31 mouse cellular contexts compared by ENCODE assay signal in the genomic region with DNA sequence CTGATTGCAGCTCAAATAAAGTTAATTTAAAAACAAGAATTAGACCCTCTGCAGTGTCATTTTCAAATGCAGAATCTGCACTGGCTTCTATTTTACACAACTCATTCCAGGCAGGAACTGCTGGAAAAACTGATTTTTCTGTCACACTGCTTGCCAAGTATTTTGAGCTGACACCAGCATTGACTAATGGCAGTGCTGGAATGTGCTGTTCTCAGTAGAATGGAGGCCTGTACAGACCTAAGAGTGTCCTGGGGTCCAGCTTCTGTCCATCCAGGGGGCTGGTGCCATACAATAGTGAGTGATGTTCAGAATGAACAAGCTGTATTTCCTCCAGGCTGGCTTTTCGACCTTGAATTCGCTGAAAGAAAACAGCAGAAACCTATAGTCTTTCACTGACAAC.
A peak's percentile ranks its signal among the peaks of the same experiment; 100 is the strongest.
DNase-seq lines count a peak whose midpoint lies in the region; ATAC-seq lines count a peak whose summit lies in the region.
"Had no signal": no experiment of that assay in that cellular context is flagged by ENCODE, and none has a peak within 500 bp of the region (broad histone marks: within the 10 kb centered on the region; RNA-seq: fewer than 3 reads in every experiment).

No protein-coding gene starts in this region.

- H3K9me3 ChIP-seq in embryonic facial prominence, embryonic 14.5 days (ENCODE audit: control insufficient read depth, low read length) = no peaks in the 10 kb centered on the region
- H3K9me3 ChIP-seq: limb, embryonic 13.5 days; liver, embryonic 12.5 days; megakaryocyte, embryonic 14.5 days; midbrain, embryonic 13.5 days; neural tube, embryonic 13.5 days had no signal

- H3K4me3 ChIP-seq in embryonic facial prominence, embryonic 14.5 days (ENCODE audit: low read depth, low read length) = no peak overlapping the region
- H3K4me3 ChIP-seq: erythroblast, embryonic 14.5 days; gastrocnemius, adult 2 months; limb, embryonic 13.5 days; liver, embryonic 12.5 days; megakaryocyte, embryonic 14.5 days; midbrain, embryonic 13.5 days; neural tube, embryonic 13.5 days had no signal

- ATAC-seq in embryonic facial prominence, embryonic 14.5 days (ENCODE audit: low read depth) = no peak
- ATAC-seq: activated CD4-positive, CD25-positive, alpha-beta regulatory T cell, adult 4 months; CD4-positive, CD25-positive, alpha-beta regulatory T cell, adult 4 months; forebrain, embryonic 16.5 days; inflammation-experienced regulatory T-cells, adult 6 months; liver, embryonic 12.5 days; liver, postnatal 0 days; midbrain, embryonic 13.5 days had no signal

- H3K4me1 ChIP-seq in embryonic facial prominence, embryonic 14.5 days (ENCODE audit: control insufficient read depth, insufficient read depth, low read length) = peaks cover 4% of the 10 kb centered on the region; the same call in 1 of the 2 replicates
- H3K4me1 ChIP-seq: limb, embryonic 13.5 days; liver, embryonic 12.5 days; megakaryocyte, embryonic 14.5 days; midbrain, embryonic 13.5 days; neural tube, embryonic 13.5 days had no signal

- no peaks in the 10 kb centered on the region for H3K27me3 ChIP-seq in embryonic facial prominence, embryonic 14.5 days (replicated peaks; ENCODE audit: control insufficient read depth, insufficient read depth, low read length)
- H3K27me3 ChIP-seq: limb, embryonic 13.5 days; liver, embryonic 12.5 days; megakaryocyte, embryonic 14.5 days; midbrain, embryonic 13.5 days; neural tube, embryonic 13.5 days had no signal

- H3K27ac ChIP-seq in embryonic facial prominence, embryonic 14.5 days (replicated peaks; ENCODE audit: low read depth, low read length) = no peak overlapping the region
- H3K27ac ChIP-seq: gastrocnemius, adult 2 months; hindbrain, embryonic 14.5 days; limb, embryonic 13.5 days; liver, embryonic 12.5 days; midbrain, embryonic 13.5 days; neural tube, embryonic 13.5 days had no signal

- H3K36me3 ChIP-seq in embryonic facial prominence, embryonic 14.5 days (ENCODE audit: control insufficient read depth, insufficient read depth, low read length) = no peaks in the 10 kb centered on the region
- H3K36me3 ChIP-seq: limb, embryonic 13.5 days; liver, embryonic 12.5 days; midbrain, embryonic 13.5 days; neural tube, embryonic 13.5 days had no signal

- 71% methylated on average over 2 of the region's 2 CpGs for WGBS in embryonic facial prominence, embryonic 14.5 days

- H3K4me2 ChIP-seq in embryonic facial prominence, embryonic 14.5 days (ENCODE audit: low read depth, low read length) = no peak overlapping the region
- H3K4me2 ChIP-seq: heart, embryonic 11.5 days; hindbrain, embryonic 14.5 days; limb, embryonic 13.5 days; liver, embryonic 12.5 days; midbrain, embryonic 13.5 days; neural tube, embryonic 13.5 days had no signal

- H3K9ac ChIP-seq in embryonic facial prominence, embryonic 14.5 days (ENCODE audit: low read depth, low read length) = no peak overlapping the region
- H3K9ac ChIP-seq: hindbrain, embryonic 14.5 days; limb, embryonic 13.5 days; liver, embryonic 12.5 days; liver, postnatal 0 days; midbrain, embryonic 13.5 days; neural tube, embryonic 13.5 days had no signal

- peak; percentile 34 for DNase-seq in embryo, embryonic 10.5 days (ENCODE audit: low spot score)
- no peak for DNase-seq in embryo, embryonic 9.5 days (ENCODE audit: extremely low spot score)
- peak; percentile 13 for DNase-seq in kidney, postnatal 14 days
- DNase-seq in kidney, postnatal 25 days = no peak
- peak; percentile 40 for DNase-seq in 3T3-L1 (ENCODE audit: low read depth, low spot score)
- DNase-seq in embryonic facial prominence, embryonic 14.5 days (ENCODE audit: low spot score) = peak; percentile 10
- DNase-seq in left cerebral cortex, adult 9 months (ENCODE audit: low spot score in 2 of 2) = no peak
- DNase-seq: adrenal gland, adult 8-10 months; cerebellum, adult 11 months; cerebellum, adult 9-10 months; cerebellum, postnatal 36 days; gastrocnemius, adult 2 months; gastrocnemius, postnatal 36 days; heart, adult 18-20 months; kidney, adult 2 months; kidney, postnatal 10 days; liver, postnatal 0 days; lung, postnatal 4 days; thymus, postnatal 4 days had no signal

Comparison
In these comparisons a context has a peak if more than half of its experiments do, and no peak if none do; other contexts are left out.
1. DNase-seq: peak in embryo, embryonic 10.5 days (single experiment), kidney, postnatal 14 days (single experiment), 3T3-L1 (single experiment) and embryonic facial prominence, embryonic 14.5 days (single experiment); none in embryo, embryonic 9.5 days (single experiment), kidney, postnatal 25 days (0 of 2) and left cerebral cortex, adult 9 months (0 of 2).